In genomic region chr7:24661118-24661904, GRCm38 (mm10) we compare ENCODE assay signal across 21 mouse cellular contexts. TPM values are rescaled to one million over a fixed set of nuclear protein-coding genes. Genes with fewer than 3 reads are reported as not detected.
DNase-seq lines count a peak whose midpoint lies in the region; ATAC-seq and TF ChIP-seq lines count a peak whose summit lies in the region.
"Had no signal": no experiment of that assay in that cellular context is flagged by ENCODE, and none has a peak within 500 bp of the region (broad histone marks: within the 10 kb centered on the region; RNA-seq: fewer than 3 reads in every experiment).

No protein-coding gene starts in this region.

- no peak overlapping the region for H3K4me3 ChIP-seq in heart, embryonic 10.5 days
- no peak overlapping the region for H3K4me3 ChIP-seq in ES-E14 (ENCODE audit: insufficient read depth in 1 of 2, low read depth in 1 of 2, low read length in 2 of 2, poor library complexity in 1 of 2, severe bottlenecking in 1 of 2)
- H3K4me3 ChIP-seq in midbrain, embryonic 14.5 days (replicated peaks; ENCODE audit: low read depth, low read length): no peak overlapping the region
- no peak overlapping the region for H3K4me3 ChIP-seq in lung, adult 2 months (replicated peaks; ENCODE audit: extremely low read depth, low read depth, low read length)
- H3K4me3 ChIP-seq: intestine, embryonic 15.5 days; midbrain, embryonic 15.5 days; stomach, embryonic 15.5 days had no signal

- H3K4me2 ChIP-seq in midbrain, embryonic 14.5 days (ENCODE audit: low read length): no peak overlapping the region
- H3K4me2 ChIP-seq: intestine, embryonic 15.5 days; lung, embryonic 14.5 days; midbrain, embryonic 15.5 days; stomach, embryonic 15.5 days had no signal

- peak; percentile 8 to 31 for DNase-seq in heart, adult 18-20 months
- DNase-seq in heart, embryonic 10.5 days (ENCODE audit: low spot score): no peak
- DNase-seq in ES-E14 (ENCODE audit: low read depth, low spot score): no peak
- peak; percentile 57 for DNase-seq in induced T-regulatory cell, adult 2 months (ENCODE audit: low read depth)
- peak; percentile 44 for DNase-seq in splenic B cell, adult 2 months (ENCODE audit: low read depth, low spot score)
- DNase-seq in kidney, adult 8-10 months: no peak
- DNase-seq in midbrain, embryonic 14.5 days: no peak
- no peak for DNase-seq in lung, adult 2 months
- DNase-seq: adrenal gland, postnatal 10 days; cerebellum, adult 11 months; embryo, embryonic 11 days; lung, embryonic 14.5 days had no signal

- no peak for ATAC-seq in midbrain, embryonic 14.5 days (ENCODE audit: low FRiP score, low TSS enrichment)
- ATAC-seq: intestine, embryonic 15.5 days; midbrain, embryonic 15.5 days; Patski had no signal

- no peak for TF ChIP-seq POLR2A in lung, adult 2 months (IDR thresholded peaks at IDR 0.05; ENCODE audit: borderline replicate concordance, extremely low read depth, low read depth, low read length)

- H3K9ac ChIP-seq in ES-E14 (ENCODE audit: insufficient read depth, low read depth, low read length, poor library complexity, severe bottlenecking): no peak overlapping the region
- no peak overlapping the region for H3K9ac ChIP-seq in midbrain, embryonic 14.5 days (replicated peaks; ENCODE audit: low read length)
- H3K9ac ChIP-seq: intestine, embryonic 15.5 days; lung, embryonic 14.5 days; midbrain, embryonic 15.5 days; stomach, embryonic 15.5 days had no signal

- WGBS in heart, embryonic 10.5 days: 61% methylated on average over 17 of the region's 17 CpGs
- WGBS in midbrain, embryonic 14.5 days: 75% methylated on average over 17 of the region's 17 CpGs
- WGBS in lung, adult 2 months: 43% methylated on average over 17 of the region's 17 CpGs

- no peaks in the 10 kb centered on the region for H3K4me1 ChIP-seq in heart, embryonic 10.5 days
- H3K4me1 ChIP-seq in ES-E14 (ENCODE audit: control insufficient read depth in 2 of 2, insufficient read depth in 2 of 2, low read length in 2 of 2, poor library complexity in 1 of 2): peaks cover 0 to 11% of the 10 kb centered on the region in 2 experiments; a peak in 2 of 4 replicates
- H3K4me1 ChIP-seq in midbrain, embryonic 14.5 days (ENCODE audit: control insufficient read depth, insufficient read depth, low read length): no peaks in the 10 kb centered on the region
- H3K4me1 ChIP-seq in lung, adult 2 months (ENCODE audit: control insufficient read depth, insufficient read depth, low read length): no peaks in the 10 kb centered on the region
- H3K4me1 ChIP-seq: intestine, embryonic 15.5 days; midbrain, embryonic 15.5 days; stomach, embryonic 15.5 days had no signal

- no peaks in the 10 kb centered on the region for H3K9me3 ChIP-seq in heart, embryonic 10.5 days
- H3K9me3 ChIP-seq in ES-E14 (ENCODE audit: control insufficient read depth, insufficient read depth, low read depth, low read length): no peaks in the 10 kb centered on the region
- H3K9me3 ChIP-seq in midbrain, embryonic 14.5 days (ENCODE audit: control insufficient read depth, low read length): no peaks in the 10 kb centered on the region
- H3K9me3 ChIP-seq: intestine, embryonic 15.5 days; midbrain, embryonic 15.5 days; stomach, embryonic 15.5 days had no signal

- TF ChIP-seq CTCF in lung, adult 2 months (IDR thresholded peaks at IDR 0.05; ENCODE audit: insufficient read depth, low read length): no peak

- H3K36me3 ChIP-seq in heart, embryonic 10.5 days: no peaks in the 10 kb centered on the region
- H3K36me3 ChIP-seq in ES-E14 (ENCODE audit: control insufficient read depth, insufficient read depth, low read length, poor library complexity, severe bottlenecking): no peaks in the 10 kb centered on the region
- H3K36me3 ChIP-seq in splenic B cell, adult 2 months (ENCODE audit: control insufficient read depth, insufficient read depth, low read length, poor library complexity, severe bottlenecking): no peaks in the 10 kb centered on the region
- no peaks in the 10 kb centered on the region for H3K36me3 ChIP-seq in midbrain, embryonic 14.5 days (ENCODE audit: control insufficient read depth, insufficient read depth, low read length)
- H3K36me3 ChIP-seq: intestine, embryonic 15.5 days; midbrain, embryonic 15.5 days; stomach, embryonic 15.5 days had no signal

- H3K27me3 ChIP-seq in heart, embryonic 10.5 days (ENCODE audit: insufficient read depth, poor library complexity, severe bottlenecking): no peaks in the 10 kb centered on the region
- H3K27me3 ChIP-seq in splenic B cell, adult 2 months (ENCODE audit: control insufficient read depth, insufficient read depth, low read length, poor library complexity, severe bottlenecking): no peaks in the 10 kb centered on the region
- H3K27me3 ChIP-seq in midbrain, embryonic 14.5 days (ENCODE audit: control insufficient read depth, insufficient read depth, low read length): no peaks in the 10 kb centered on the region
- H3K27me3 ChIP-seq: intestine, embryonic 15.5 days; midbrain, embryonic 15.5 days; stomach, embryonic 15.5 days had no signal

- H3K27ac ChIP-seq in heart, embryonic 10.5 days: no peak overlapping the region
- H3K27ac ChIP-seq in ES-E14 (ENCODE audit: insufficient read depth, low read depth, low read length, poor library complexity, severe bottlenecking): peak overlapping the region; percentile 12; the same call in 1 of the 2 replicates
- H3K27ac ChIP-seq in midbrain, embryonic 14.5 days (replicated peaks; ENCODE audit: low read depth, low read length): no peak overlapping the region
- H3K27ac ChIP-seq: intestine, embryonic 15.5 days; midbrain, embryonic 15.5 days; stomach, embryonic 15.5 days had no signal

- in situ Hi-C loops in ES-E14 (cut with MboI; ENCODE audit: low sequenced_read_pairs in 2 of 2, unreplicated experiment in 2 of 2): no loop called here

TF ChIP-seq in ES-E14, 5 proteins besides CTCF, POLR2A, EP300 and RAD21:
- no peak for TF ChIP-seq HCFC1 (IDR thresholded peaks at IDR 0.05; ENCODE audit: borderline replicate concordance, insufficient read depth, low read length)
- no peak for TF ChIP-seq MAFK (IDR thresholded peaks at IDR 0.05; ENCODE audit: insufficient read depth, low read depth, low read length)
- no peak for TF ChIP-seq ZC3H11A (IDR thresholded peaks at IDR 0.05; ENCODE audit: borderline replicate concordance, low read depth, low read length)
- TF ChIP-seq ZNF384 (IDR thresholded peaks at IDR 0.05; ENCODE audit: low read depth, low read length): no peak
- no peak for TF ChIP-seq CHD2 (IDR thresholded peaks at IDR 0.05; ENCODE audit: low read depth, low read length)

RNA-seq across cellular contexts. Expression of gene Tex101, which starts 15.2 kb away (rescaled TPM):
- total RNA-seq in heart, adult 18-20 months (2021): not detected
- polyA plus RNA-seq in heart, embryonic 10.5 days (2016; fragmentation: Nextera tagmentation; extraction: Ambion mirVana): not detected in 2 replicates
- 9.5 and 10.0 TPM in 2 replicates for total RNA-seq in ES-E14 (2012; rRNA removed)
- not detected in 2 replicates for polyA plus RNA-seq in midbrain, embryonic 14.5 days (2014; fragmentation: Nextera tagmentation; extraction: Ambion mirVana)
- polyA plus RNA-seq in lung, adult 2 months (2012; rRNA removed): 0.18 TPM in 1 of 2 replicates, not detected in the other
- total RNA-seq: adrenal gland, postnatal 10 days; gastrocnemius, adult 8-10 months; heart, postnatal 25 days; left cerebral cortex, postnatal 25 days had no signal
- polyA plus RNA-seq: large intestine, adult 2 months; lung, embryonic 14.5 days; midbrain, embryonic 15.5 days; neural tube, embryonic 14.5 days; Patski; stomach, embryonic 15.5 days had no signal

RNA-seq across cellular contexts. Expression of gene Lypd3, which starts 25.0 kb away (rescaled TPM):
- total RNA-seq in heart, adult 18-20 months (2021): not detected
- polyA plus RNA-seq in heart, embryonic 10.5 days (2016; fragmentation: Nextera tagmentation; extraction: Ambion mirVana): 0.18 and 0.22 TPM in 2 replicates
- total RNA-seq in ES-E14 (2012; rRNA removed): 0.13 and 0.32 TPM in 2 replicates
- 0.13 and 0.26 TPM in 2 replicates for polyA plus RNA-seq in midbrain, embryonic 14.5 days (2014; fragmentation: Nextera tagmentation; extraction: Ambion mirVana)
- 0.07 and 63.0 TPM in 2 replicates for polyA plus RNA-seq in lung, adult 2 months (2012; rRNA removed)
- total RNA-seq: gastrocnemius, adult 8-10 months; heart, postnatal 25 days had no signal
- polyA plus RNA-seq: Patski had no signal

RNA-seq across cellular contexts. Expression of gene BC049730, which starts 47.7 kb away (rescaled TPM):
- not detected for total RNA-seq in heart, adult 18-20 months (2021)
- not detected in 2 replicates for polyA plus RNA-seq in heart, embryonic 10.5 days (2016; fragmentation: Nextera tagmentation; extraction: Ambion mirVana)
- total RNA-seq in ES-E14 (2012; rRNA removed): not detected in 2 replicates
- polyA plus RNA-seq in midbrain, embryonic 14.5 days (2014; fragmentation: Nextera tagmentation; extraction: Ambion mirVana): not detected in 2 replicates
- not detected in 2 replicates for polyA plus RNA-seq in lung, adult 2 months (2012; rRNA removed)
- total RNA-seq: adrenal gland, postnatal 10 days; gastrocnemius, adult 8-10 months; heart, postnatal 25 days; left cerebral cortex, postnatal 25 days had no signal
- polyA plus RNA-seq: intestine, embryonic 15.5 days; large intestine, adult 2 months; lung, embryonic 14.5 days; midbrain, embryonic 15.5 days; neural tube, embryonic 14.5 days; Patski; stomach, embryonic 15.5 days had no signal

RNA-seq across cellular contexts. Expression of gene Phldb3, which starts 50.7 kb away (rescaled TPM):
- total RNA-seq in heart, adult 18-20 months (2021): under 1 TPM; 0.10 to 0.31 TPM
- polyA plus RNA-seq in heart, embryonic 10.5 days (2016; fragmentation: Nextera tagmentation; extraction: Ambion mirVana): not detected in 2 replicates
- 1.5 and 1.8 TPM in 2 replicates for total RNA-seq in ES-E14 (2012; rRNA removed)
- not detected in 2 replicates for polyA plus RNA-seq in midbrain, embryonic 14.5 days (2014; fragmentation: Nextera tagmentation; extraction: Ambion mirVana)
- polyA plus RNA-seq in lung, adult 2 months (2012; rRNA removed): 3.6 and 5.9 TPM in 2 replicates
- polyA plus RNA-seq: midbrain, embryonic 15.5 days; neural tube, embryonic 14.5 days had no signal

Comparison
In these comparisons a context has a peak if more than half of its experiments do, and no peak if none do; other contexts are left out.
1. DNase-seq: peak in heart, adult 18-20 months (2 of 2), induced T-regulatory cell, adult 2 months (single experiment) and splenic B cell, adult 2 months (single experiment); none in heart, embryonic 10.5 days (single experiment), ES-E14 (single experiment), kidney, adult 8-10 months (0 of 2), midbrain, embryonic 14.5 days (single experiment) and lung, adult 2 months (single experiment).